Mouse (Mus musculus): ENCODE results near the gene Olfr223. TPM values are rescaled to one million over a fixed set of nuclear protein-coding genes. Genes with fewer than 3 reads are reported as not detected.

The Olfr223 gene
- polyA plus RNA-seq, 1 experiment from 2014 or later, result not detected

DNA sequence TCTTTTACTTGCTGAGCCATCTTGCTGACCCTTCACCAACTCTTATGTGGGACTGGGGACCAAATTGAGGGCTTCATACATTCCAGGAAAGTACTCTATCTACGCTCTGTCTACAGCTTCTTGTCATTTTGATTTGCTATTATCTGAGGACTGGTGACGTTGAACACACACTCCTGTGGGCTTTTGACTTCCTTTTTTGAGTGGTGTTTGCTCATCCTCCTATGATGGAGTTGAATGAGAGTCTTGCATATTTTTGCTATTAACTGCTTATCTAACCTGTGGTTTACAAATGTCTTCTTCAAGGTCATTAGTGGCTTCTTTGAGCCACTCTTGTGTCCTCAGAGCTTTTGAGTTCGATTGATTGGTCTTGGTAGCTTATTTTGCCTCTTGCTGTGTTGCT is 53.0 kb downstream of the Olfr223 start:
- no peak for ATAC-seq (ENCODE audit: insufficient number of reproducible peaks, insufficient read depth, low FRiP score, low TSS enrichment)
- Histone ChIP-seq H3K9ac (no peak overlapping the region), H3K4me3 (no peak overlapping the region), H3K36me3 (no peaks in the 10 kb centered on the region), H3K9me3 (no peaks in the 10 kb centered on the region), H3K4me1 (peaks cover 4% of the 10 kb centered on the region), H3K27me3 (no peaks in the 10 kb centered on the region), H3K27ac (no peak overlapping the region), H3K4me2 (replicated peaks) (no peak overlapping the region)
- 82% methylated on average over 3 of the region's 3 CpGs for WGBS

Other genes with a start within 250 kb of the Olfr223 start
- not detected in 2 replicates for gene Prss38, start 217.6 kb downstream of the Olfr223 start, polyA plus RNA-seq (2016; fragmentation: Nextera tagmentation; extraction: Ambion mirVana)
- 18.8 and 19.3 TPM in 2 replicates for gene Jmjd4, start 143.2 kb downstream of the Olfr223 start, polyA plus RNA-seq (2016; fragmentation: Nextera tagmentation; extraction: Ambion mirVana)
- gene Snap47, start 142.1 kb downstream of the Olfr223 start, polyA plus RNA-seq (2016; fragmentation: Nextera tagmentation; extraction: Ambion mirVana), result 157 and 169 TPM in 2 replicates
- gene Zfp867, start 120.8 kb downstream of the Olfr223 start, polyA plus RNA-seq (2016; fragmentation: Nextera tagmentation; extraction: Ambion mirVana), result 8.7 and 10.1 TPM in 2 replicates
- gene Zkscan17, start 66.5 kb downstream of the Olfr223 start, polyA plus RNA-seq (2016; fragmentation: Nextera tagmentation; extraction: Ambion mirVana), result 28.3 and 29.9 TPM in 2 replicates
- gene Nlrp3, start 51.7 kb downstream of the Olfr223 start, polyA plus RNA-seq (2016; fragmentation: Nextera tagmentation; extraction: Ambion mirVana), result 0.08 and 0.25 TPM in 2 replicates
- gene Olfr222, start 17.1 kb downstream of the Olfr223 start, polyA plus RNA-seq (2016; fragmentation: Nextera tagmentation; extraction: Ambion mirVana), result 0.09 TPM in 1 of 2 replicates, not detected in the other
- gene Mprip, start 68.0 kb upstream of the Olfr223 start, polyA plus RNA-seq (2016; fragmentation: Nextera tagmentation; extraction: Ambion mirVana), result 87.9 and 109 TPM in 2 replicates
- 3.2 and 4.0 TPM in 2 replicates for gene Pld6, start 194.4 kb upstream of the Olfr223 start, polyA plus RNA-seq (2016; fragmentation: Nextera tagmentation; extraction: Ambion mirVana)
- 37.0 and 39.2 TPM in 2 replicates for gene Flcn, start 216.7 kb upstream of the Olfr223 start, polyA plus RNA-seq (2016; fragmentation: Nextera tagmentation; extraction: Ambion mirVana)
- gene Nt5m, start 246.2 kb upstream of the Olfr223 start, polyA plus RNA-seq (2016; fragmentation: Nextera tagmentation; extraction: Ambion mirVana), result 42.9 and 43.0 TPM in 2 replicates
- gene Cops3, start 246.5 kb upstream of the Olfr223 start, polyA plus RNA-seq (2016; fragmentation: Nextera tagmentation; extraction: Ambion mirVana), result 200 and 218 TPM in 2 replicates

Data from embryonic facial prominence, embryonic 12.5 days (tissue).